Mouse (Mus musculus) CH12.LX (cell line): ENCODE measurements at regions not wholly inside any gene's neighbourhood (a gene's known extent, or its start where the extent isn't known, plus 50 kb on each side); places are given as distances from the start of the nearest gene placed in this dataset.

Source experiments
- DNase-seq: peaks from one replicate; pipeline ENCODE4 v3.0.0-alpha.2; 2013; ENCODE audit errors: extremely low read depth
- H3K27ac ChIP-seq: 2 replicates; pipeline ENCODE4 v1.5.1; 2012; ENCODE audit warnings: low read depth, mild to moderate bottlenecking, control low read depth, moderate library complexity; ENCODE audit not compliant: insufficient read depth
- H3K27me3 ChIP-seq: replicated peaks from 2 replicates; pipeline ENCODE3; 2012; ENCODE audit warnings: inconsistent platforms
- H3K36me3 ChIP-seq, 2 experiments: replicated peaks in 1 of 2; 2 replicates each; pipeline versions ENCODE3 to v1.6.1; 2012; ENCODE audit warnings: inconsistent platforms in 1 of 2, low read length in 1 of 2, mild to moderate bottlenecking in 1 of 2, mixed read lengths in 1 of 2, moderate library complexity in 1 of 2; ENCODE audit not compliant: control insufficient read depth in 1 of 2, insufficient read depth in 1 of 2
- H3K4me1 ChIP-seq, 2 experiments: 2 replicates each; pipeline ENCODE4 v1.6.1; 2012; ENCODE audit warnings: inconsistent platforms in 1 of 2, moderate library complexity in 1 of 2; ENCODE audit not compliant: insufficient read depth in 2 of 2, control insufficient read depth in 1 of 2
- H3K4me2 ChIP-seq: 2 replicates; pipeline ENCODE4 v1.6.1; 2012; ENCODE audit warnings: low read depth, mild to moderate bottlenecking, control low read depth; ENCODE audit not compliant: poor library complexity, insufficient read depth, severe bottlenecking
- H3K4me3 ChIP-seq, 3 experiments: fragments of 150-350 bp in 1 of 3; sonication (generic) in 1 of 3; replicated peaks in 1 of 3; 2 replicates each; pipeline versions ENCODE3 to v1.5.1; 2011 to 2012; ENCODE audit warnings: low read depth in 2 of 3, low read length in 2 of 3, mild to moderate bottlenecking in 2 of 3, moderate library complexity in 2 of 3, control low read depth in 1 of 3, improper control_type of control experiment in 1 of 3, inconsistent platforms in 1 of 3, mixed read lengths in 1 of 3; ENCODE audit not compliant: poor library complexity in 1 of 3
- H3K79me2 ChIP-seq: replicated peaks from 2 replicates; pipeline ENCODE4 v1.6.1; 2012; ENCODE audit warnings: mild to moderate bottlenecking, moderate library complexity; ENCODE audit not compliant: control insufficient read depth, poor library complexity, insufficient read depth, severe bottlenecking; ENCODE audit errors: extremely low read depth
- H3K9ac ChIP-seq: 2 replicates; pipeline ENCODE4 v1.6.1; 2012; ENCODE audit warnings: low read depth, mild to moderate bottlenecking, control low read depth, moderate library complexity; ENCODE audit not compliant: insufficient read depth
- H3K9me3 ChIP-seq: replicated peaks from 2 replicates; pipeline ENCODE3; 2012; ENCODE audit warnings: low read length, inconsistent platforms, mixed read lengths
- CHD1 ChIP-seq: IDR thresholded peaks from 2 replicates; pipeline ENCODE4 v1.6.1; 2012; ENCODE audit warnings: low read depth, low read length, improper control_type of control experiment, inconsistent platforms
- CTCF ChIP-seq, 2 experiments: IDR thresholded peaks in 1 of 2; conservative IDR thresholded peaks in 1 of 2; 2 replicates each; pipeline ENCODE4 v1.5.1; 2011 to 2012; ENCODE audit warnings: low read depth in 2 of 2, low read length in 2 of 2, improper control_type of control experiment in 1 of 2, inconsistent platforms in 1 of 2, mild to moderate bottlenecking in 1 of 2, moderate library complexity in 1 of 2
- E2F4 ChIP-seq: IDR thresholded peaks from 2 replicates; pipeline ENCODE4 v1.6.1; 2011; ENCODE audit warnings: low read depth, low read length, improper control_type of control experiment; ENCODE audit not compliant: insufficient replicate concordance
- EP300 ChIP-seq: IDR thresholded peaks from 2 replicates; pipeline ENCODE4 v1.6.1; 2011; ENCODE audit warnings: low read length, improper control_type of control experiment
- ETS1 ChIP-seq: conservative IDR thresholded peaks from 2 replicates; pipeline ENCODE4 v1.6.1; 2012; ENCODE audit warnings: low read depth, mild to moderate bottlenecking, inconsistent platforms, low read length, improper control_type of control experiment, moderate library complexity
- IRF4 ChIP-seq: IDR thresholded peaks from 2 replicates; pipeline ENCODE4 v1.6.1; 2014; ENCODE audit warnings: low read depth, mild to moderate bottlenecking, inconsistent platforms, low read length, improper control_type of control experiment
- JUN ChIP-seq: IDR thresholded peaks from 2 replicates; pipeline ENCODE4 v1.6.1; 2011; ENCODE audit warnings: low read depth, mild to moderate bottlenecking, low read length, improper control_type of control experiment, moderate library complexity; ENCODE audit not compliant: insufficient read depth
- KAT2A ChIP-seq: IDR thresholded peaks from 2 replicates; pipeline ENCODE4 v1.6.1; 2012; ENCODE audit warnings: low read length, improper control_type of control experiment, inconsistent platforms; ENCODE audit not compliant: insufficient replicate concordance
- MAFK ChIP-seq: IDR thresholded peaks from 2 replicates; pipeline ENCODE4 v1.6.1; 2011; ENCODE audit warnings: low read length, improper control_type of control experiment; ENCODE audit not compliant: insufficient replicate concordance
- MAZ ChIP-seq: IDR thresholded peaks from 2 replicates; pipeline ENCODE4 v1.6.1; 2012; ENCODE audit warnings: low read depth, mild to moderate bottlenecking, inconsistent platforms, low read length, improper control_type of control experiment, moderate library complexity
- MXI1 ChIP-seq: IDR thresholded peaks from 2 replicates; pipeline ENCODE4 v1.6.1; 2011; ENCODE audit warnings: mild to moderate bottlenecking, low read depth, low read length, improper control_type of control experiment
- NRF1 ChIP-seq: IDR thresholded peaks from 2 replicates; pipeline ENCODE4 v1.6.1; 2014; ENCODE audit warnings: low read depth, mild to moderate bottlenecking, inconsistent platforms, low read length, improper control_type of control experiment, moderate library complexity
- PAX5 ChIP-seq: IDR thresholded peaks from 2 replicates; pipeline ENCODE4 v1.6.1; 2012; ENCODE audit warnings: low read length, inconsistent platforms, mixed read lengths
- RCOR1 ChIP-seq: conservative IDR thresholded peaks from 2 replicates; pipeline ENCODE4 v1.6.1; 2012; ENCODE audit warnings: low read depth, mild to moderate bottlenecking, inconsistent platforms, low read length, improper control_type of control experiment
- SMC3 ChIP-seq: IDR thresholded peaks from 2 replicates; pipeline ENCODE4 v1.6.1; 2011; ENCODE audit warnings: low read depth, low read length, improper control_type of control experiment
- TCF12 ChIP-seq: IDR thresholded peaks from 2 replicates; pipeline ENCODE4 v1.6.1; 2014; ENCODE audit warnings: low read depth, mild to moderate bottlenecking, inconsistent platforms, low read length, improper control_type of control experiment
- ZC3H11A ChIP-seq: IDR thresholded peaks from 2 replicates; pipeline ENCODE4 v1.6.1; 2012; ENCODE audit warnings: low read depth, mild to moderate bottlenecking, inconsistent platforms, low read length, improper control_type of control experiment
- ZKSCAN1 ChIP-seq: IDR thresholded peaks from 2 replicates; pipeline ENCODE4 v1.6.1; 2012; ENCODE audit warnings: low read depth, inconsistent platforms, low read length, improper control_type of control experiment, borderline replicate concordance
- ZMIZ1 ChIP-seq: IDR thresholded peaks from 2 replicates; pipeline ENCODE4 v1.6.1; 2012; ENCODE audit warnings: low read depth, mild to moderate bottlenecking, inconsistent platforms, low read length, improper control_type of control experiment
- dilution Hi-C: fragments of 300-500 bp; cut with MboI; formaldehyde crosslinking; loops from 2 replicates; pipeline ENCODE4 v1.14.3; 2020; ENCODE audit warnings: low sequenced_read_pairs; ENCODE audit not compliant: extremely low pct_unique_long_range_greater_than_20kb, extremely low pct_ligation_motif_present
- in situ Hi-C: fragments of 300-500 bp; cut with MboI; formaldehyde crosslinking; loops from 3 replicates; pipeline ENCODE4 v1.14.3; 2019; ENCODE audit warnings: low sequenced_read_pairs, low pct_ligation_motif_present, low pct_unique_long_range_greater_than_20kb, mixed read lengths

GRCm38 (mm10) chr8:24346390-24347113, 379.1 kb downstream of the Adam3 start:
- in situ Hi-C loops (no loop called here), dilution Hi-C loops (no loop called here)
- Histone ChIP-seq H3K9me3 (peaks cover 3% of the 10 kb centered on the region), H3K27me3 (no peaks in the 10 kb centered on the region), H3K27ac (no peak overlapping the region), H3K9ac (no peak overlapping the region), H3K4me3 (no peak overlapping the region), H3K36me3 (no peaks in the 10 kb centered on the region), H3K79me2 (no peaks in the 10 kb centered on the region), H3K4me1 (no peaks in the 10 kb centered on the region), H3K4me2 (no peak overlapping the region)
- TF ChIP-seq NRF1 (no peak), ETS1 (peak; percentile 76)
- peak; percentile 11 for DNase-seq

- Histone ChIP-seq H3K4me3 (no peak overlapping the region), H3K9me3 (peaks cover 12% of the 10 kb centered on the region), H3K36me3 (no peaks in the 10 kb centered on the region), H3K9ac (no peak overlapping the region), H3K27me3 (peaks cover 4% of the 10 kb centered on the region), H3K79me2 (no peaks in the 10 kb centered on the region), H3K4me1 (no peaks in the 10 kb centered on the region), H3K4me2 (no peak overlapping the region), H3K27ac (no peak overlapping the region)
- dilution Hi-C loops (no loop called here), in situ Hi-C loops (no loop called here)
- no peak for TF ChIP-seq CHD1
- TF ChIP-seq RCOR1, result no peak
- no peak for TF ChIP-seq SMC3
- no peak for TF ChIP-seq CTCF (conservative IDR thresholded peaks at IDR 0.05 in 1 of 2, IDR thresholded peaks at IDR 0.05 in 1 of 2; ENCODE audit: low read depth in 2 of 2, low read length in 2 of 2)
- TF ChIP-seq ZKSCAN1, result no peak
- no peak for TF ChIP-seq ZMIZ1
- TF ChIP-seq MXI1, result no peak
- TF ChIP-seq PAX5, result no peak
- TF ChIP-seq TCF12, result no peak
- TF ChIP-seq KAT2A, result no peak
- no peak for TF ChIP-seq MAFK
- DNase-seq, result no peak
Observed at GRCm38 (mm10) chr8:24338694-24339093, 387.0 kb downstream of the Adam3 start.

GRCm38 (mm10) chr8:24337635-24338034, 388.0 kb downstream of the Adam3 start:
- no peaks in the 10 kb centered on the region for H3K79me2 ChIP-seq
- no peak for DNase-seq
- peaks cover 12% of the 10 kb centered on the region for H3K9me3 ChIP-seq
- no peak overlapping the region for H3K4me3 ChIP-seq
- H3K27me3 ChIP-seq, result peaks cover 4% of the 10 kb centered on the region
- dilution Hi-C loops (no loop called here), in situ Hi-C loops (no loop called here)
- no peaks in the 10 kb centered on the region for H3K36me3 ChIP-seq
- no peaks in the 10 kb centered on the region for H3K4me1 ChIP-seq
- no peak overlapping the region for H3K4me2 ChIP-seq
- H3K27ac ChIP-seq, result no peak overlapping the region
- H3K9ac ChIP-seq, result no peak overlapping the region
- TF ChIP-seq JUN (no peak), ZKSCAN1 (no peak), KAT2A (no peak), E2F4 (no peak), IRF4 (no peak), MAZ (no peak), EP300 (no peak), ZC3H11A (no peak)
